25 mouse cellular contexts compared by ENCODE assay signal in the genomic region with DNA sequence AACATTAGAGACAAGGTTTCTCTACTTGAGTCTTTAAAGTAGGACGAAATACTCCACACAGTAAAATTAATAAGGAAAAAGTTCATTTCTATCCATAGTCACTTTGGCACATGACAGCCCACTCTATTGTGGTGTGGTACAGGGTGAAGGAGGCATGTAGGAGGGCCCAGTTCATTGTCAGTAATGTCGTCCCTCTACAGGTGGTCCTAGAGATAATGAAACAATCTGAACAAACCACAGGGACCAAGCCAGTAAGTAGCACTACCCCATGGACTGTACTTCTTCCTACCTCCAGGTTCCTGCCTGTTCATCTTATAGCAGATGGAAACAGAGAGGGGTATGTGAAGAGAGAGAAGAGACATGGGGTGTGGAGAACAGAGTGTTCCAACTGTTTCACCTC.
DNase-seq lines count a peak whose midpoint lies in the region; ATAC-seq and TF ChIP-seq lines count a peak whose summit lies in the region.
"Had no signal": no experiment of that assay in that cellular context is flagged by ENCODE, and none has a peak within 500 bp of the region (broad histone marks: within the 10 kb centered on the region; RNA-seq: fewer than 3 reads in every experiment).

No protein-coding gene starts in this region.

- no peak overlapping the region for H3K9ac ChIP-seq in heart, adult 2 months (ENCODE audit: low read depth, low read length)
- no peak overlapping the region for H3K9ac ChIP-seq in liver, embryonic 12.5 days
- H3K9ac ChIP-seq: embryonic facial prominence, embryonic 12.5 days; forebrain, embryonic 13.5 days; forebrain, embryonic 15.5 days; forebrain, postnatal 0 days had no signal

- DNase-seq in heart, adult 2 months = no peak
- no peak for DNase-seq in heart, embryonic 10.5 days (ENCODE audit: low spot score)
- DNase-seq in liver = no peak
- DNase-seq in gastrocnemius, postnatal 10 days = no peak
- DNase-seq: adrenal gland, adult 8-10 months; adrenal gland, postnatal 14 days; adrenal gland, postnatal 36 days; B cell, adult 2 months; cerebellum, adult 11-12 months; cerebellum, adult 2 months; cerebellum, adult 9-10 months; cerebellum, postnatal 14 days; cerebellum, postnatal 36 days; forebrain, postnatal 0 days had no signal

- H3K36me3 ChIP-seq in heart, adult 2 months (ENCODE audit: control insufficient read depth, insufficient read depth, low read length) = no peaks in the 10 kb centered on the region
- no peaks in the 10 kb centered on the region for H3K36me3 ChIP-seq in heart, embryonic 10.5 days
- no peaks in the 10 kb centered on the region for H3K36me3 ChIP-seq in liver, embryonic 12.5 days
- H3K36me3 ChIP-seq: embryonic facial prominence, embryonic 10.5 days; embryonic facial prominence, embryonic 12.5 days; forebrain, embryonic 15.5 days; G1E had no signal

- H3K4me1 ChIP-seq in heart, adult 2 months (ENCODE audit: control insufficient read depth, insufficient read depth, low read length) = no peaks in the 10 kb centered on the region; the same call in 1 of the 2 replicates
- H3K4me1 ChIP-seq in heart, embryonic 10.5 days = no peaks in the 10 kb centered on the region
- H3K4me1 ChIP-seq in liver, embryonic 12.5 days = no peaks in the 10 kb centered on the region
- H3K4me1 ChIP-seq: embryonic facial prominence, embryonic 10.5 days; embryonic facial prominence, embryonic 12.5 days; forebrain, embryonic 13.5 days; forebrain, embryonic 15.5 days had no signal

- no peak for TF ChIP-seq EP300 in heart, adult 2 months (IDR thresholded peaks at IDR 0.05; ENCODE audit: insufficient read depth, low read depth, low read length)

- H3K4me2 ChIP-seq in liver, embryonic 12.5 days = no peak overlapping the region
- H3K4me2 ChIP-seq: embryonic facial prominence, embryonic 12.5 days; forebrain, embryonic 13.5 days; forebrain, embryonic 15.5 days had no signal

- no peaks in the 10 kb centered on the region for H3K27me3 ChIP-seq in heart, adult 2 months (ENCODE audit: control insufficient read depth, insufficient read depth, low read length)
- no peaks in the 10 kb centered on the region for H3K27me3 ChIP-seq in heart, embryonic 10.5 days (ENCODE audit: insufficient read depth, poor library complexity, severe bottlenecking)
- H3K27me3 ChIP-seq in liver, embryonic 12.5 days (replicated peaks) = no peaks in the 10 kb centered on the region
- H3K27me3 ChIP-seq: CH12.LX; embryonic facial prominence, embryonic 12.5 days; forebrain, embryonic 13.5 days; forebrain, embryonic 15.5 days; Patski had no signal

- 0 out of 2 replicates have a peak, but pooled peaks have one; percentile 52 for ATAC-seq in liver, embryonic 12.5 days
- ATAC-seq in megakaryocyte-erythroid progenitor cell, adult 5-6 weeks (replicated peaks; ENCODE audit: low FRiP score, low TSS enrichment, poor library complexity, severe bottlenecking) = peak; percentile 75
- ATAC-seq: activated CD4-positive, CD25-positive, alpha-beta regulatory T cell, adult 4 months; CD4-positive, CD25-positive, alpha-beta regulatory T cell, adult 4 months; forebrain, embryonic 13.5 days; forebrain, embryonic 15.5 days; Patski had no signal

- intact Hi-C loops in heart, adult 2 months (cut with DNase I) = no loop called here

- TF ChIP-seq POLR2A in heart, adult 2 months (IDR thresholded peaks at IDR 0.05; ENCODE audit: insufficient read depth, low read depth, low read length) = no peak

- WGBS in heart, adult 2 months = 62% methylated on average over 2 of the region's 2 CpGs
- WGBS in heart, embryonic 10.5 days = 71% methylated on average over 2 of the region's 2 CpGs
- 41% methylated on average over 2 of the region's 2 CpGs for WGBS in liver, embryonic 12.5 days (ENCODE audit: insufficient replicate concordance)

- H3K9me3 ChIP-seq in heart, embryonic 10.5 days = no peaks in the 10 kb centered on the region
- H3K9me3 ChIP-seq in liver, embryonic 12.5 days (replicated peaks) = no peaks in the 10 kb centered on the region
- H3K9me3 ChIP-seq: embryonic facial prominence, embryonic 10.5 days; embryonic facial prominence, embryonic 12.5 days; forebrain, embryonic 13.5 days; forebrain, embryonic 15.5 days had no signal

- H3K27ac ChIP-seq in heart, adult 2 months = peak overlapping the region; percentile 56
- no peak overlapping the region for H3K27ac ChIP-seq in heart, embryonic 10.5 days
- H3K27ac ChIP-seq in liver, embryonic 12.5 days = no peak overlapping the region
- H3K27ac ChIP-seq: embryonic facial prominence, embryonic 10.5 days; embryonic facial prominence, embryonic 12.5 days; forebrain, embryonic 13.5 days; forebrain, embryonic 15.5 days had no signal

- no peaks in the 10 kb centered on the region for H3K79me2 ChIP-seq in heart, adult 2 months (replicated peaks; ENCODE audit: control insufficient read depth, insufficient read depth, low read length)

- TF ChIP-seq CTCF in heart, adult 2 months (IDR thresholded peaks at IDR 0.05) = no peak

- no peak overlapping the region for H3K4me3 ChIP-seq in heart, adult 2 months
- H3K4me3 ChIP-seq in heart, embryonic 10.5 days = no peak overlapping the region
- H3K4me3 ChIP-seq in liver, embryonic 12.5 days = no peak overlapping the region
- H3K4me3 ChIP-seq: embryonic facial prominence, embryonic 10.5 days; embryonic facial prominence, embryonic 12.5 days; forebrain, embryonic 13.5 days; forebrain, embryonic 15.5 days had no signal
